Mouse (Mus musculus) embryonic facial prominence, embryonic 15.5 days (tissue): ENCODE results near the gene Irx2. TPM values are rescaled to one million over a fixed set of nuclear protein-coding genes. Genes with fewer than 3 reads are reported as not detected.

Source experiments
- ATAC-seq: fragments of 200-750 bp; cut with Nextera tagmentation; 2 replicates; pipeline ENCODE4 v1.8.0; 2017; ENCODE audit warnings: low read depth, moderate TSS enrichment; ENCODE audit not compliant: insufficient number of reproducible peaks, low FRiP score, low TSS enrichment
- H3K27ac ChIP-seq: fragments of 300-500 bp; sonication (generic); replicated peaks from 2 replicates; pipeline ENCODE4 v1.5.1; 2015; ENCODE audit warnings: mild to moderate bottlenecking, inconsistent platforms
- H3K27me3 ChIP-seq: fragments of 300-500 bp; sonication (generic); 2 replicates; pipeline ENCODE4 v1.6.1; 2015; ENCODE audit warnings: inconsistent platforms
- H3K36me3 ChIP-seq: fragments of 300-500 bp; sonication (generic); 2 replicates; pipeline ENCODE4 v1.6.1; 2015; ENCODE audit warnings: mild to moderate bottlenecking, inconsistent platforms
- H3K4me1 ChIP-seq: fragments of 300-500 bp; sonication (generic); 2 replicates; pipeline ENCODE4 v1.6.1; 2015; ENCODE audit warnings: inconsistent platforms
- H3K4me2 ChIP-seq: fragments of 300-500 bp; sonication (generic); replicated peaks from 2 replicates; pipeline ENCODE4 v1.6.1; 2015; ENCODE audit warnings: mild to moderate bottlenecking, inconsistent platforms
- H3K4me3 ChIP-seq: fragments of 300-500 bp; sonication (generic); replicated peaks from 2 replicates; pipeline ENCODE4 v1.5.1; 2015; ENCODE audit warnings: mild to moderate bottlenecking, inconsistent platforms
- H3K9ac ChIP-seq: fragments of 300-500 bp; sonication (generic); 2 replicates; pipeline ENCODE4 v1.6.1; 2015; ENCODE audit warnings: inconsistent platforms
- H3K9me3 ChIP-seq: fragments of 300-500 bp; sonication (generic); replicated peaks from 2 replicates; pipeline ENCODE4 v1.6.1; 2016; ENCODE audit warnings: inconsistent platforms
- WGBS: fragments of 180-500 bp; shearing (Covaris S2); methylation state at CpG from one replicate; pipeline ENCODE4 v1.1.7; 2015; 5-methylcytosine and 5-hydroxymethylcytosine counted together
- polyA plus RNA-seq: library from polyadenylated mRNA; unstranded; fragments of >200 nt; fragmentation: Nextera tagmentation; extraction: Ambion mirVana; gene quantifications from 2 replicates; pipeline ENCODE4 v1.2.1, GENCODE M21; 2015

Irx2 gene
- polyA plus RNA-seq = 35.2 and 37.1 TPM in 2 replicates

- Histone ChIP-seq H3K9ac (peak within 1 kb of the TSS; percentile 50), H3K27me3 (peaks cover 92% of the 10 kb centered on the region), H3K4me1 (peaks cover 49% of the 10 kb centered on the region), H3K9me3 (no peaks in the 10 kb centered on the region), H3K27ac (peak within 1 kb of the TSS; percentile 73), H3K4me3 (peak within 1 kb of the TSS; percentile 62), H3K4me2 (peak within 1 kb of the TSS; percentile 93), H3K36me3 (no peaks in the 10 kb centered on the region)
- peak; percentile 93 for ATAC-seq
- WGBS = under 1% methylated on average over 35 of the region's 45 CpGs
Measured at GRCm38 (mm10) chr13:72628462-72628916, at the start of gene Irx2. Irx2 (plus strand) TSS chr13:72628820.

DNA sequence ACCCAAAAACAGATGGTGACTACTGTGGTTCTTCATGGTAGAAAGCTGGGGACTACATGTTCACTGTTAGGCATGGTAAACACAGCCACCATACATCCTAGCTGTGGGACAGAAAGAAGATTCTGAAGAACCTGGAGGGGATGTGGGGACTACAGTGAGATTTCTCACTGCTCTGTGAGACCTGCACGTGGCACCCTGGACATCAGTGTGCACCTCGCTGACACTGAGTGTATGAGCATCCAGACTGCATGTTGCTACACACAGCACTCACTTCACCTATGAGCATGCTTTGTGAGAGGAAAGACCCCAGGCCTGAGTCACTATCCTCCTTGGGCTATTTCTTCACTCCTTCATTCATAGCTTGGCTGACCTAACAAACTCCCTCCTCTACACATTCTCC is 47.3 kb upstream of the Irx2 start:
- Histone ChIP-seq H3K4me1 (no peaks in the 10 kb centered on the region), H3K4me2 (no peak overlapping the region), H3K27ac (no peak overlapping the region), H3K4me3 (no peak overlapping the region), H3K36me3 (no peaks in the 10 kb centered on the region), H3K27me3 (no peaks in the 10 kb centered on the region), H3K9me3 (no peaks in the 10 kb centered on the region; the same call in 1 of the 2 replicates), H3K9ac (no peak overlapping the region)
- ATAC-seq = 0 out of 2 replicates have a peak, but pooled peaks have one; percentile 47
- WGBS = 81% methylated on average over 2 of the region's 2 CpGs

- no peaks in the 10 kb centered on the region; the same call in 1 of the 2 replicates for H3K4me1 ChIP-seq
- no peak for ATAC-seq
- no peaks in the 10 kb centered on the region for H3K36me3 ChIP-seq
- no peak overlapping the region for H3K9ac ChIP-seq
- H3K9me3 ChIP-seq = no peaks in the 10 kb centered on the region
- no peak overlapping the region for H3K4me2 ChIP-seq
- 53% methylated on average over 4 of the region's 4 CpGs for WGBS
- H3K4me3 ChIP-seq = no peak overlapping the region
- H3K27me3 ChIP-seq = no peaks in the 10 kb centered on the region
- H3K27ac ChIP-seq = no peak overlapping the region
Measured at GRCm38 (mm10) chr13:72592526-72592925, 36.1 kb upstream of the Irx2 start.

- WGBS = 83% methylated on average over 6 of the region's 6 CpGs
Measured at GRCm38 (mm10) chr13:72593310-72593709, 35.3 kb upstream of the Irx2 start.

DNA sequence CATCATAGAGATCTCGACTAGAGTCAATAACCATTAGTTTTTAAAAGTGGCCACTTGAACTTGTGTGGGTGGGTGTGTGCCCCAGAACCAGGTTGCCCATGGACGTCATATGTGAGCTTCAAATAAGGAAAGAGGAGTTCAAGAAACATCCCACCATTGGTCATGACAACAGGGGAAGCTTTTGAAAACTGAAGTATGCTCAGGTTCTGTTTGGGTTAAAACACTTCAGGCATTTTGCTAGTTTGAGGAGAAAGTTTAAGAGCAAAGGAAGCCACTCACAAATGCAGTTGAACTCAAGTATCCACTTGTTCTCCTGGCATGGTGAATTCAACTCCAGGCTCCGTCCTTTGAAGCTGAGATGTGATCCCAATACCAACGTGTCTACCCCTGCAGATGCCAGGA is 34.9 kb upstream of the Irx2 start:
- Histone ChIP-seq H3K36me3 (no peaks in the 10 kb centered on the region), H3K27ac (no peak overlapping the region), H3K4me1 (no peaks in the 10 kb centered on the region; the same call in 1 of the 2 replicates), H3K4me3 (no peak overlapping the region), H3K9me3 (no peaks in the 10 kb centered on the region), H3K4me2 (no peak overlapping the region), H3K9ac (no peak overlapping the region), H3K27me3 (no peaks in the 10 kb centered on the region)
- 70% methylated on average over 4 of the region's 4 CpGs for WGBS
- ATAC-seq = no peak

More at GRCm38 (mm10) chr13:72593310-72593709, 35.3 kb upstream of the Irx2 start:
- ATAC-seq = no peak
- no peaks in the 10 kb centered on the region; the same call in 1 of the 2 replicates for H3K4me1 ChIP-seq
- no peaks in the 10 kb centered on the region for H3K9me3 ChIP-seq
- no peak overlapping the region for H3K27ac ChIP-seq
- no peaks in the 10 kb centered on the region for H3K27me3 ChIP-seq
- no peak overlapping the region for H3K4me2 ChIP-seq
- H3K4me3 ChIP-seq = no peak overlapping the region
- H3K36me3 ChIP-seq = no peaks in the 10 kb centered on the region
- H3K9ac ChIP-seq = no peak overlapping the region

GRCm38 (mm10) chr13:72599254-72599653 is 29.4 kb upstream of the Irx2 start:
- ATAC-seq = no peak
- no peaks in the 10 kb centered on the region for H3K27me3 ChIP-seq
- H3K27ac ChIP-seq = no peak overlapping the region
- 91% methylated on average over 3 of the region's 3 CpGs for WGBS
- H3K4me1 ChIP-seq = no peaks in the 10 kb centered on the region
- H3K9ac ChIP-seq = no peak overlapping the region
- no peak overlapping the region for H3K4me2 ChIP-seq
- no peak overlapping the region for H3K4me3 ChIP-seq
- H3K36me3 ChIP-seq = no peaks in the 10 kb centered on the region
- no peaks in the 10 kb centered on the region for H3K9me3 ChIP-seq

DNA sequence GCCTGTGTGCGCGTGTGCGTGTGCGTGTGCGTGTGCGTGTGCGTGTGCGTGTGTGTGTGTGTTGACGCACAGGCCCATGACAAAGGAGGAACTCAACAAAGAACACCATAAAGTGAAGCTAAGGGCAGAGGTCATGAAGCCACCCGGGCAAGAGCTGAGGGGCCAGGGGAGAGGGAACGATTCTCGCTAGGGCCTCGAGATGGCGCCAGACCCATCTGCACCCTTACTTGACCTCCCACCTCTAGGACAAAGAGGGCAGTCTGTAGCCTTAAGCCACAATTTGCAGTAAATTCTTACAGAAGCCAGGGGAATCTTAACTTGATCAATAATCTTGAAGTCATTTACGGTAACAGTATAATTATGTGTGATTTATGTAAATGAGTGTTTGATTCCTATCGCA is 19.9 kb upstream of the Irx2 start:
- WGBS = 57% methylated on average over 16 of the region's 16 CpGs

DNA sequence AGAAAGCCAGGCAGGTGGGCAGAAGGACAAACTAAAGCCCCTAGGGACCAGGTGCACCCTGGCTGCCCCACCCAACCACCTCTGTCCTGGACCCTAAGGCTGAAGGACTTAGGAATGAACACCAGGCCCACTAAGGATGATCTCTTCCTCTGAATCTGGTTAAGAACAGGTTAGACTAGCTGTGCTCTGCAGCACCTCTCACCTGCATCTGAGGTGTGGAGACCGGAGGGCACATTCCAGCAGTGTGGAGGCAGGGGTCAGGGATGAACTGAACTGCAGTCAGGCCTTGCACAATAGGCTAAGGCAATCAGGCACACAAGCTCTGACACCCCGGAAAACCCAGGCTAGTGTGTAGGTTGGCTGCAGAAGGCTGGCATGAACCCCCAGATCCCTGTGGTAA is 18.3 kb upstream of the Irx2 start:
- WGBS = 61% methylated on average over 2 of the region's 2 CpGs
- no peaks in the 10 kb centered on the region for H3K27me3 ChIP-seq
- no peak overlapping the region for H3K4me2 ChIP-seq
- H3K4me3 ChIP-seq = no peak overlapping the region
- no peak for ATAC-seq
- H3K9ac ChIP-seq = no peak overlapping the region
- H3K9me3 ChIP-seq = no peaks in the 10 kb centered on the region
- H3K27ac ChIP-seq = no peak overlapping the region
- no peaks in the 10 kb centered on the region for H3K36me3 ChIP-seq
- H3K4me1 ChIP-seq = no peaks in the 10 kb centered on the region

More for the DNA sequence above, 19.9 kb upstream of the Irx2 start:
- H3K27ac ChIP-seq = no peak overlapping the region
- no peaks in the 10 kb centered on the region for H3K36me3 ChIP-seq
- H3K9ac ChIP-seq = no peak overlapping the region
- H3K4me3 ChIP-seq = no peak overlapping the region
- no peak for ATAC-seq
- no peak overlapping the region for H3K4me2 ChIP-seq
- H3K4me1 ChIP-seq = no peaks in the 10 kb centered on the region
- H3K27me3 ChIP-seq = no peaks in the 10 kb centered on the region
- H3K9me3 ChIP-seq = no peaks in the 10 kb centered on the region

DNA sequence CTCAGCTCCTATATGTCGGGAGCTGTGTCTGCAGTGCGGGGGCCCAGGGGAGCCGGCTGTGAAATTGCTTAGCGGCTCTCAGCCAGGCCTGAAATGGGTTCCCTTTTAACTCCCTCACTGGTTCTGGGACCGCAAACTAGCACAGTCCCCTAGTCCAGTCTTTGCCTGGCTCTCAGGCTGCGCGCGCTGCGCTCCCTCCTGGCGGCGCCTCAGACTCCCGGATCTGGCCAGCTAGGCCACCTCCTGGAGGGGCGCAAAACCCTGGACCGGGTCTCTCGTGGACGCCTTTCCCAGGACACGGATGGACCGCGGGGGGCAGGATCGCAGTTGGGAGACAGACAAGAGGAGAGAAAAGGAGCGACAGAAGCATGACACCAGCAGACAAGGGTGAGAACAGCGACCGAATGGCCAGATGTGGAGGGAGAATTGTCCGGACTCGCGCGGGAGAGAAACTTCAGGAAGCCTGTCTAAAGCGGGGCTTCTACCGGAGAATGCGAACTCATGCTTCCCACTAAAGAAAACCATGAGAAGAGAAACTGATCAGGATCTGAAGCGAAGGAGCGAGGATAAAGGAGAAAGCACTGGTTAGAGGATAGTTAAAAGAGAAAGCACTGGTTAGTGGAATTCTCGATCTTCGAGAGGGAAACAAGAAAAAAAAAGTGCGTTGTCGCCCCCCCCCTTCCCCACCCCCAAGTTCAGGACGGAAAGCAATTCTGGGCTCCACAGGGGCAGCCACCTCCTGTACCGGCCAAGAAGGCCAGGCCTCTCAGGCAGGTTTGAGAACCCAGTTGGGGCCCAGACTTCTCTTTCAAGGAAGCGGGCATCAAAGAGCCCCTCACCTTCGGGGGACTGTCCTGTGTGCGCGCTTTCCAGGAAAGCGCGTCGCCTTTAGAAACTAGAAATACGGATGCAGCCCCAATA is 4.4 kb upstream of the Irx2 start:
- peak overlapping the region; percentile 52 for H3K4me2 ChIP-seq
- no peak overlapping the region for H3K9ac ChIP-seq
- ATAC-seq = no peak
- H3K27ac ChIP-seq = no peak overlapping the region
- H3K9me3 ChIP-seq = no peaks in the 10 kb centered on the region
- peak overlapping the region; percentile 37 for H3K4me3 ChIP-seq
- H3K36me3 ChIP-seq = no peaks in the 10 kb centered on the region
- H3K27me3 ChIP-seq = peaks cover 80% of the 10 kb centered on the region
- 3% methylated on average over 46 of the region's 46 CpGs for WGBS
- H3K4me1 ChIP-seq = peaks cover 35% of the 10 kb centered on the region

GRCm38 (mm10) chr13:72624847-72625170 is 3.8 kb upstream of the Irx2 start:
- ATAC-seq = no peak
- H3K27ac ChIP-seq = no peak overlapping the region
- no peak overlapping the region for H3K9ac ChIP-seq
- H3K4me1 ChIP-seq = peaks cover 38% of the 10 kb centered on the region
- no peaks in the 10 kb centered on the region for H3K36me3 ChIP-seq
- peak overlapping the region; percentile 37 for H3K4me3 ChIP-seq
- peak overlapping the region; percentile 52 for H3K4me2 ChIP-seq
- peaks cover 84% of the 10 kb centered on the region for H3K27me3 ChIP-seq
- 6% methylated on average over 6 of the region's 6 CpGs for WGBS
- no peaks in the 10 kb centered on the region for H3K9me3 ChIP-seq

DNA sequence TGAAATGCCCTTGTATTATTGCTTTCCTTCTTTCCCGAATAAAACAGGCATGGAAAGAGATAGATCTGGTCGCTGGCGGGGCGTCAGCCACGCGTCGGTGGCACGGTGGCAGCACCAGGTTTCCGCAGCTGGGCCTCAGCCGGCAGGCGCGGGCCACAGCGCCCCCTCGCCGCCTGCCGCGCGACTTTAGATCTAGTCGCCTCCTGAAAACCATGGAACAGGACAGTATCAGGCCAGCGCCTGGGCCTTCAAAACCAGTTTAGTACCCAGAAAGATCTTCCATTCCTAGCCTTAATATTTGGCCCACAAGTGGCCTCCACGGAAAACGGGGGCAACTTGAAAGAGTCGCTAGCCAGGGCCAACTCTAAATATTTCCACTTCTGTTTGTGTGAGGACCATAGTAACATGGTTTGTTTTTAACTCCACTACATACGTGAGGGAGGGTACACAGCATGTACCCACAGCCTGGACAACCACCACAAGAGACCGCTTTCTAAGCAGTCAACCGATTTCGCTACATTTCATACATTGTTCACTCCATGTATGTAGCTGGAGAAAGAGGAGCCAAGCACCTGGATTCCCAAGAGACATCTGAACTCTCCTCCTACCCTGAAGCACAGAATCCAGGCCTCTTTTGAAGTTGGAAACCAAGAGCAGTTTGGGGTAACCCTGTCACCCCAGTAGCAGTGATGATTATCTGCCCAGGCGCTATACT is 3.2 kb upstream of the Irx2 start:
- WGBS = 10% methylated on average over 28 of the region's 28 CpGs
- Histone ChIP-seq H3K27me3 (peaks cover 88% of the 10 kb centered on the region), H3K9ac (no peak overlapping the region), H3K4me1 (peaks cover 38% of the 10 kb centered on the region), H3K9me3 (no peaks in the 10 kb centered on the region), H3K27ac (no peak overlapping the region), H3K4me2 (peak overlapping the region; percentile 52), H3K36me3 (no peaks in the 10 kb centered on the region), H3K4me3 (peak overlapping the region; percentile 37)
- no peak for ATAC-seq
